Mouse (Mus musculus) layer of hippocampus, postnatal 36 days (tissue): Measurements from ENCODE around the gene Kcnip4. TPM values are rescaled to one million over a fixed set of nuclear protein-coding genes. Genes with fewer than 3 reads are reported as not detected.

ENCODE experiments used
- DNase-seq, 2 experiments: peaks; one replicate each; pipeline ENCODE4 v3.0.0; 2022
- total RNA-seq, 2 experiments: library from RNA; stranded (reverse); gene quantifications; 2 replicates each; pipeline ENCODE4 v1.2.3; 2021

Kcnip4 gene
- total RNA-seq, 2 experiments from 2014 or later, result 51.7 to 52.6 TPM

DNA sequence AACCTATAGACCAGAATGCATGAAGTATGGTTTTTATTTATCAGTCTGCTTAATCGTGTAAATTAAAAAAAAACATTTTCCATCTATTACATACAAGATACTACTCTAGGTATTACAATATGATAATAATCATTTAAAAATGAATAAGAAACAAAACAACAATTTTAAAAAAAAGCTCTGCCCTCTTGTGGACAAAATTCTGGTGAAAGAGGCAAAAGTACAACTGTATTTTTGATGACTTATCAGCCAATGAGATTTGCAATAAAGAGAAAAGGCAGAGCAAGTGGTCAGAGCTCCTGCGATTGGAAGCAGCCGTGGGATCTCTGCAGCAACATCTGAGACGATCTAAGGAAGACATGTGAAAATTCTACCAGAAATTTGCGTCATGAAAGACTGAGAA is 172.6 kb downstream of the Kcnip4 start:
- no peak for DNase-seq

DNA sequence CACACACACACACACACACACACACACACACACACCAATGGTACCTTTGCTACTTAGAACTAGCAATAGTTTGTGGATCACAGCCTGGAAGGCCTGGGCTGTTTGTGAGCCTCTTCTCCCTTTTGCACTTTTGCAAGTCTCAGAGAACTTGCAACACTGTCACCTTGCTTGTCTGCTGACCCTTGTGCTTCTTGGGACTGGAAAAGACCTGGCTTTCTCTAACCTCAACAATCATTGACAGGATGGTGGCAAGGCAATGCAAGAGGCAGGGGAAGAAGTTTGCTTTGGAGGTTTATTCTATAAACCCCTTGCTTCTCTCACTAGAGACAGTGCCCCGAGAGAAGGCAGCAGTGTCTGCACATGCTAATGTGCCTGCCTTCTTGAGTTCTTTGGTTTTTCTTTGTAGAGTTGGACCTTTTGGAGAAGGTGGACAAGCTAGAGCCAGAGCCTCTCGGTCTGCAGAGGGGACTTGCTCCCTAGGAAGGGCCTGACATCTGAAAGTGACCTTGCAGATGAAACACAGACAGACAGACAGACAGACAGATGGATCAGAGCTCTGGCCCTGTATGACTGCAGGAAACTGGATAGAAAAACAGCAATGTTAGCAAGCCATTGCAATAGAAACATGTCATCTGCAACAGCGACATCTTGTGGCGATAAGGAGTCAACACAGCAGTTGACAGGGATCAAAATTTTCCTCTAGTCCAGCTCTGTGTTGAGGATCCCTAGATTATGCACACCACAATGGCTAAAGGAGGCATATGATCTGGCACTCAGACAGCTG is 174.4 kb downstream of the Kcnip4 start:
- DNase-seq, result peak in 1 of 2 experiments; percentile 36

DNA sequence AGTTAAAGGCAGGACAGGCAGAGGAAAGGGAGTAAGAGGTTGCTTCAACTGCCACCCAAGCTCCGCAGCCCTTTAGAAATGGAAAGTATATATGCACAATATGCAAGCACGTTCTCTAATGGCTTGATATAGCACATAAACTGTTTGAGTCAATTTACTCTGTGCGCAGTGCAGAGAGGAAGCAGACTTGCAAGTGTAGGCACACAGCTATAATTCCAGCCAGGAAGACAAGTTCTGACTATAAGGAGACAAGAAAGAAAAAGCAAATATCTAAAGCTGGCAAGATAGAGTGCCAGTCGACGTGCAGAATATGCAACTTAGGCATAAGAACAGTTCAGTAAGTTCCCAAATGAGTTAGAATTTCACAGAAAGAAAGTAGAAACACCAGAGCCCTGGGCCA is 175.2 kb downstream of the Kcnip4 start:
- DNase-seq, result no peak

DNA sequence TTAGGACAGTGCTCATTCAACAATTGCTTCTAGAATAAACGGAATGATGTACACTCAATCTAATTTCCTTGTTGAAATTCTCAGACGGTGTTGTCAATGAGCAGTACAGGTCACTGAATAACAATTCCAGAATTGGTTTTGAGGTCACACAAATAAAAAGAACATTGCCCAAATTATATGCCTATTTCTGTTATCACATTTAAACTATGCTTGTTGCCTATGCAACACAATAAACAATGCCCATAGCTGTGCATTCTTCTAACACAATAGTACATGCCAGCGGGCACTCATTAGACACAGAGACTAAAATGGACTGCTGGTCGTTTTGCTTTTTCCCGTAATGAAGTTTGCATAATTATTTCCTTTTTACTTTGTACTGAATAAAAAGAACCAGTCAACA is 176.2 kb downstream of the Kcnip4 start:
- no peak for DNase-seq

DNA sequence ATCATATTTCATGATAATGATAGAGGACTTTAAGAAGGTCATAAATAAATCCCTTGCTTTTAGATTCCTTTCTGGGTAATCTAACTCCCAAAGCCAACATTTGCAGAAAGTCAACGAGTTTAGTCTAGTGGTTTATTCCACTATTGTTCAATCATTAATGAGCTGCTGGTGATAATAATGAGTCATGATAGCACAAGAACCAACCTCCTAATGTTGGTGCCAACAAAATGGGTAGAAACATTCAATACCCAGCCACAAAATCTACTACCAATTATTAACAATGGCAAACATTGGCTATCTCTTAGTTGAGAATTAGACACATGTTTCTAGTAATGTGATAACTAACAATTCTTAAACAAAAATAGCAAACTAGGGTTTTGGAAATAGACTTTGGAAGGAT is 180.1 kb downstream of the Kcnip4 start:
- no peak for DNase-seq

DNA sequence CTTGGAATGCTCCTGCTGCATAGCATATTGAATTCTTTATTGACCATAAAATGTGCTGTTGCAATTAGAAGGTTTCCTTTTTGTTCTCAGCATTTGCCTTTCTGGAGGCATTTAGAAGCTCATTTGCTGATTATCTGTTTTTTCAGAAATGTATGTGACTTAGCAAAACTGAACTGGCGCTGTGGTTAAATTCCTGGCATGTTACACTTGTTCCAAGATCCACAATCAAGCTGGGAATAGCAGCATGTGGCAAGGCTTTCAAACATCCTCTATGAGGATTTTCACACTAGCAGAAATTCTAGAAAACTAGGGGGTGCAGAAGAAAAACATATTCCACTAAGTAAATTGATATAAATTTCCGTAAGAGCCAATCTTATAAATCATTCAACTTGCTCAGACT is 187.5 kb downstream of the Kcnip4 start:
- no peak for DNase-seq

DNA sequence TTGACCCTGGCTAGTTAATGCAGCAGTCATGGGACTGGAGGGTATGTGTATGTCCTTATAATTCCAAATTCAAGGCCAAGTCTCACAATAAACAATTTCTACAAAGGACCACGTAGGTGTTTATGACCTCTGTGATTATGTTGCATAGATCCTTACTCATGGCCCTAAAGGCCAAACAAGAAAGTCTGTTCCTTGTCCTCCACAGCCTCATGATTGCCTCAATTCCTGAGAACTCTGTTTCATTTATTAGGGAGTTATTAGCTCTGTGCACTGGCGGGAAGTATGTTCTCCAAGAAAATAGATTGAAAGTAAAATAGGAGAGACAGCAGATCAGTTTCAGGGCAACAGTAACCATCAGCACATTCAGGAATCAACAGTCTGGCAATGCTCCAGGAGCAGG is 191.6 kb downstream of the Kcnip4 start:
- DNase-seq, result no peak

DNA sequence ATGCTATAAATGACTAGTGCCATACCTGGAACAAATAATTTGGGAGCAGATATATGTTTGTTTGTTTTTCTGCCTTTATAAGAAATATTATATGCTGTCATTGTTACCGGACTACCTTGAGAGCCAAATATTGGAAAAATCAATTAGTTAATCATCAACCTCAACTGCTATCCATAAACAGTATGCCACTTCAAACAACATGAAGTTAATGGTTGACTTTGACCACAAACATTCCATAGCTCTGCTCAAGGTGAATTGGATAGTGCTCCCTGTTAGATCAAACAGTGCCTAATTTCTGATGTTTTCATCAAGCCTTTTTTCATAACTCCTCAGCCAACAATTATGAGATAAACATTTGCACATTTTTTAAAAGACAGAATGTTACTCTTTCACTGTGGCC is 195.7 kb downstream of the Kcnip4 start:
- DNase-seq, result no peak

DNA sequence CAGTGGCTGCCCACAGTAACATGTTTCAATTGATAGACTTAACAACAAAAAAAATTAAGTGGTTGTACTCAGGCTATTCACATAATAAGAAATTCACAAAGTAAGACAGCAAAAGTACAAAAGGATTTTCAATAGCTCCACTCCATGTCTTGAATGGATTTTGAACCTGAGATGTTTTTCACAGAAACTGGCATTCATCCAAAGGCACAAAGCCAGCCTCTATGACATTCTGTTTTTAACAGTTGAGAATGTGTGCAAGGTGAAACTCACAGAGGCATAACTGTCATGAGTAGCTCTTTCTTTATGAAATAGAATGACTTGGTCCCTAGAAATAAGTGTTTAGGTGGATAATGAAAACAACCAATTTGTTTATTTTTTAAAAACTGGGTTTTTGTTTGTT is 206.0 kb downstream of the Kcnip4 start:
- DNase-seq, result no peak

DNA sequence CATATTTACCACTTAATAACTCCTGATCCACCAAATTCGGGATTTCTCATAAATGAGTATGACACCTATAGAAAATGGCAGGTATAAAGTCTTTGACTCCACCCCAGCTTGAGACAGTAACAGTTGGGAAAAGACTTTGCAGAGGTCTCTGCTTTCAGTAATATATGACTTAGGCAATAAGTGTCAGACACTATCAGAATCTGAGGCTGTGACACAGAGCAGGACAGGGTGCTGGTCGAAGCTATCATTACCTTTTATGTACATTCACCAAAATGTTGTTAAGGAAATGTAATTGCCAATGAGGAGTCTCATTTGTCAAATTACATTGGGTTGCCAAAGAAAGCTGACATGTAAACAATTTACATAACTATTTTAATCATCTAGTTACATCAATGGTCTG is 206.8 kb downstream of the Kcnip4 start:
- DNase-seq, result no peak

DNA sequence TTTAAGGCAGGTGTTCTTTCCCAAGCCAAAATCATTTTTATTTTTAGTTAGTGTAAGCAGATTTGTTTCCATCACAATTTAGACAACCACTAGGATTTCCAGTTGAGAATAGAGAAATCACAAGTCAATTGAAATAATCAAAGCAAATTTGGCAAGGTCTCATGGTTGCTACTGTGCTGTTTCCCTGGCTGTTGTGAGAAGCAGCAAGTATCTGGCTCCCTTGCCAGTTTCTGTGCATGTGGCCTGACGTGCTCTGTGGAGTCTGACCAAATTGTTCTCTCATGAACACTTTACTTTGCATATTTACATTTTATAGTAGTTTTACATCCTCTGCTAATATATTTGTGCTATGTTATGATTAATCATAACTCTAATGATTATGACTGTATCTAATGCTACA is 217.9 kb downstream of the Kcnip4 start:
- DNase-seq, result no peak

DNA sequence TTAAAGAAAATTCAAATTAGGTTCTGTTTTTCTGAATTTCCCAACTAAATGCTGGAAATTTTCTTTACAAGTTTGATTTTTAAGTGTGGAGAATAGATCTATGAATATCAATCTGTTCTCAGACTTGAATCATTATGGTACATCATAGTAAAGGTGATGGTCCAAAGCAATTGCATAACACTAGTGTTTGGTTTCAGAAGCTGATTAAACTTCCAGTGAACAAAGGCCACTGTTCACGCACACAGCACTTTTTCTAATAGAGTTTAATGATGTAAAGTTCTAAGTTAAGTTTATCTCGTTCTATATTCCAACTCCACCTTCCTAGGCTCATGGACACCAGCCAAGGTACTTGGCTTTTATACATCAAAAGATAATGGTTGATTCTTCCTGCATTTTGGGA is 219.4 kb downstream of the Kcnip4 start:
- no peak for DNase-seq

DNA sequence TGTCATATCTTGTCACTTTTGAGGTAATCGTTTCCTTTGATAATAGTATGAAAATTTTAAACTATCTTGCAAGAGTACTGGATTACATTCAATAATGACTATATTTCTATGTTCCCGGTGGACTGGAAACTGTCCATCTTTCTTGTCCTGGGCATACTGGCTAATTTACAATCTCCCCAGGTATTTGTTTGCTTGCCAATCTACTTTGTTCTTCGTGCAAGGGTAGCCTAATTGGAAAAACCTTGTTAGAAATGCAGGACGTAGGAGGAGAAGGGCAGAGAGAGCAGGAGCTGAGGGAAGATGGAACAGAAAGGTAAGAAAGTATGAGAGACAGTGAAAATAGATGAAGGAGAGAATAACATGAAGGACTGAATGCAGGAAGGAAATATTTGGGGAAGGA is 226.1 kb downstream of the Kcnip4 start:
- no peak for DNase-seq

DNA sequence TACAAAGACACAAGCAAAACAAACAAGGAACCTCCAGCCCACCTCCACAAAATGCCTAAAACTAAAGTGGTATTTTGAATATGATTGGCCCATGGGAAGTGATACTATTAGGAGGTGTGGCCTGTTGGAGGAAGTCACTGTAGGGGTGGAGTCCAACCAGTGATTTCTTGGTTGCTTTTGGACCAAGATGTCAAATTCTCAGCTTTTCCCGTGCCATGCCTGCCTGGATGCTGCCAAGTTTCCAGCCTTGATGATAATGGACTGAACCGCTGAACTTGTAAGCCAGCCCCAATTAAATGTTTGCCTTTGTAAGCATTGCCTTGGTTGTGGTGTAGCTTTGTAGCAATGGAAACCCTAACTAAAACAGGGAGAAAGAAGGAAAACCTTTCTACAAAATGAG is 232.3 kb downstream of the Kcnip4 start:
- no peak for DNase-seq

DNA sequence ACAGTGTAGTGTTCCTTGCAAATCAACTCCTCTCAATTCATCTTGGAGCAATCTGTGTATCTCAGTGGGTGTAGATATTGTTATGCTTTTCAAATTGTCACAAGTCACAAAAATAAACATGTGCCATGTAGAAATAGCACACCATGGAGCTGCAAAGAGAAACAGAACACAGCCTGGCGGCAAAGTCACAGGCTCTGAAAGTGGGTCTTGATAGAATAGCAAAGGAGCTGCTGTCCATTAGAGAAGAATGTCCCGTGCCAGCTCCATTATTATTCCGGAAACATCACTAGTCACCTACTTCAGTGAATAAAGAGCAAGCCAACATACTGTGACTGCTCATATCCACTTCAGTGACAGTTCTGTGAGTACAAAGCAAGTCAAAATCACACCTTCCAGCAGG is 232.9 kb downstream of the Kcnip4 start:
- DNase-seq, result no peak

DNA sequence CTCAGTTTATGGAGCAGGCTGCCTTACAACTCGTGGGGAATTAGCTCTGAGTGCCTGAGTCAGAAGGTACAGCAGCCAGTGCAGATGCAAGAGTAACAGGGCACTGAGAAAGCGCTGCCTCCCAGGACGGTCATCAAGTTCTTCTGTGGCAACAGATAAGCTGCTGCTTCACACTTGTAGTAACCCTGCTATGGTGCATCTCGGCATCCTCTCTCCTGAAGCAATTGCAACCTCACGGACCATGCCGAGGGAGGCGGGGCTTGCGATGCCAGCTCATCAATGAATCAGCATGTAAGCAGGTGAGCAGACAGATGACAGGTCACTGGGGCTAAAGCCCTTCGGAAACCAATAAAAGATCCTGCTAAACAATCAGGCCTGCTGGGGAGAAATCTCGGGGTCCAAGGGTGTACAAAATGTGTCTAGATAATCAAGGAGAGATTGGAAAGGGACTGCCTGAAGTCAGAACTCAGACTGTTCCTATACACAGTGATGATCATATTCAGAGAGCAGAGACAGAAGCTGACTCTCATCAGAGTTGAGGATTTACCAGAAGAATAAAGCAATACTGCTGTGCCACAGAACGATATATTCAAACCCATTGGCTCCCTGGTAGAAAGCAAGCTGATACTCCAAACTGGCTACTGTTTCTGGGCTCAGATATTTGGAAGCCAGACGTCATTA is 239.1 kb downstream of the Kcnip4 start:
- DNase-seq, result peak in 1 of 2 experiments; percentile 17

DNA sequence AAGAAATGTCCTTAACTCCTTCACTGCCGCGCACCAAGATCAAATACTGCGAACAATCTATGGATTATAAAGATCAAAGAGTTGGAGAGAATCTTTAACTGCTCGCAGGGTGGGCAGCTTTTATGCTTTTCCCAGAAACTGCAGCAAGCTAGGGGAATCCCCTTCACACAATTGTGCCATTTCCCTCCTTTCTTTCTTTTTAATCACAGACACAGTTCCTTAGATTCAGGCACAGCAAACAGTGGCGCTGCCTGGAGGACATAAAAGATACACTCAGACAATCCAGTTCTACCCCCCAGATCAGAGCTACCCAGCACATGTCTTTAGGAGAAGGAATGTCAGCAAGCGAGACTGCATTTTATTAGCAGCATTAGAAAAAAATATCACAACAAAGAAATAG is 239.9 kb downstream of the Kcnip4 start:
- no peak for DNase-seq

DNA sequence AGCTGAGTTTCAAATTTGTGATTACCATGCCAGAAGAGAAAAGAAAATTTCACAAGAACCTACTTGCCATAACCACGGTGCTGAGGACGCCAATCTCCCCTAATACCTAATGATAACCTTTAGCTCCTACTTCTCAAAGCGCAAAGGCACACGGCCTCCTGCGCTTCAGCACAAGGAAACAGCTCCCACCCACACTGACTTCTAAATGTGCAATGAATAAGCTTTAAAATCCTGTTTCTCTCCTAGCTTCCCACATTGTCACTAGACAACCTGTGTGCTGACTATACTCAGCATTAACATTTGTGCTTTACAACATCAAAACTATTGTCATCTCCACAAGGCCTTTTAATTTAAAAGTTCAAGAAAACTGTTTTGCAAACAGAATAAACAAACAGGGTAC is 241.3 kb downstream of the Kcnip4 start:
- DNase-seq, result no peak

DNA sequence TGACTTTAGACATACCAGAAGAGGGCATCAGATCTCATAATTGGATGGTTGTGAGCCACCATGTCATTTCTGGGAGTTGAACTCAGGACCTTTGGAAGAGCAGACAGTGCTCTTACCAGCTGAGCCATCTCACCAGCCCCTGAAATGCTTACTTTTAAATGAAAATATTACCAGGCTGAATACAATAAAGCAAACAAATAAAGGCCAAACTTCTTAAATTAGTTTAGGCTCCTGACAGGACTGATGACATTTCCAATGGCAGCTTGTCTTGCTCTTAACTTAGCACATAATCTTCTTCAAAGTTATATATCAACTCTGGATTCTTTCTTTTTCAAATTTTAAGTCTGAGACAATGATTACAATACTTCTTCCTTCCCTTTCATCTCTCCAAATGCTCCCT is 252.8 kb downstream of the Kcnip4 start:
- DNase-seq, result no peak

DNA sequence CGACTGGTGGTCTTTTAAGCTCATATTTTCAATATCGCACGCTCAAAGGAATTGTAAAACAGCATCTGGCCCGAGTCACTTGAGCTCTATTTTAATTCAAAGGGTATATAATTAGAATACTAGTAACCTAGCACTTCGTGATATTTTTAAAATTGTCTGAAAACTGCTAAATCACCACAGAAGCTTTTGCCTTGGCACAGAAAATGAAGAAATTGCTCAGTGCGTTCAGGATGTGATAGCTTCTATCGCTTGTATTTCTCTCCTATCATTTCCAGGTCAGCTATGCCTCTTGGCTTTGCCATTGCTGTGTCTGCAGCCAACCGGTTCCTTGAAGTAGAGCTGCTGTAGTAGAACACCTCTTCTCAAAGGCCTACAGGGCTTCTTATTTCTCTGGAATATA is 255.9 kb downstream of the Kcnip4 start:
- DNase-seq, result no peak

DNA sequence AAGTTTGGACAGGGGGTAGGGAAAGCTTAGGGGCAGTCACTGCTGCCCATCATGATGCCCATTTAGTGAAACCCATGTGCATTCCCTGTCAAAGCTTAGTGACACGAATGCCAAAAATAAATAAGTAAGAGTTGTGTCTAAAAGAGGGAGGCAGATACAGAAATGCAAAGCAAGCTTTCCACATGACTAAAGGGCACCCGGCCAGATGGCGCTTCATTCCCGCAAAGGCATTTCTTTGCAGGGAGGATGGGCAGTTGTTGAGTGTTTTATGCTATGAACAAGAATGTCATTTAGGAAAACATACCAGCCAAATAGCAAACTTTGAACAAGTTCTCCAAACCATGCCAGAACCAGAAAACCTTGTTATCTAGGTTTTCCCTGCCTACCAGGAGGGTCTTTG is 265.4 kb downstream of the Kcnip4 start:
- DNase-seq, result no peak

DNA sequence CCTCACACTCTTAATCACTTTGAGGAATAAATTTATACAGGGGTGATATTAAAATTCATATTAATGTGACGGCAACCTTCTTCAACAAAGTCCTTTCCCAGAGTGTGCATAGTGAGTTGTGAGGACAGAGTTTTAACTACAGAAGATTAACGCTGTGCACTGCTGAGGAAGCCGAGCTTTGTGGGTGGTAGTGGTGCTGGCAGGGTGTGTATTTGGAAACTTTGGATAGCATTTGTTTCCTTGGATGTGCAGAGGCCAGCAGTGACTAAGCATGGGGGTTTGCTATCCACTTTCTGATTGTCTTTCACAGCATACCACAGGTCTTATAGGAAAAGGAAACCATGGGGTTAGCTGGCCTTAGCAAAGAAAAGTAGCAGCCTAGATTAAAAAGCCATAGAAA is 267.9 kb downstream of the Kcnip4 start:
- no peak for DNase-seq

DNA sequence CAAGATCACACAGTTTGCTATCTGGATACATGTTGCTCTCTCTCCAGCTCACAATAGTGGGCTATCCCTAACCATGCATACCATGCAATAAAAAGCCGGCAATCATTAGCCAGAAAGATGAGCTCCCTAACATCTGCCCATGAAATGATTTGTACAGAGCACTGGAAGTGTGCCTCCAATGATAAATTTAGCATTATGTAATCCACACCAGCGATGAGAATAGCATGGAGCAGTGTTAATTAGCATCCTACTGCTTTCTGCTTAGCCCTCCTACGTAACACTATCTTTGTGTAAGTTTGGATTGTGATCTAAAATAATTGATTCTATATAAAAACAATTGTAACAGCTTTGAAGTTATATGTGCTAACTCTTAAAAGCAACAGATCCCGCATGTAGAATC is 268.7 kb downstream of the Kcnip4 start:
- no peak for DNase-seq

DNA sequence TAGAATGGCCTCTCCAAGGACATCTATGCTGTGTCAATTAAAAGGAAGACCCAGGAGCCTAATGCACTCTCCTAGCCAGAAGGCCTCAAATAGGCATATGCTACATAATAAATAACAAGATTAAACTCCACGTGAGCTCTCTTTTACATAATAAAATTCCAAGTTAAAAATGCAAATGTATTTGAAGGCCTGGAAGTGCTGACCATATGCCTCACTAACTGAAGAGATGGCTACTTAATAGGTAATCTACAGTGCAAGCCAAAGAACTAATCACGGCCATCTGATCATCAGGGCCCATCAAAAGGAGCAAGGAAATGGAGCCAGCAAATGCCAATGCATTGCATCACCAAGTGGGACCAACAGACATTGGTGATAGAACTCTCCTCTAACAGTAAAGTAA is 277.6 kb downstream of the Kcnip4 start:
- no peak for DNase-seq

DNA sequence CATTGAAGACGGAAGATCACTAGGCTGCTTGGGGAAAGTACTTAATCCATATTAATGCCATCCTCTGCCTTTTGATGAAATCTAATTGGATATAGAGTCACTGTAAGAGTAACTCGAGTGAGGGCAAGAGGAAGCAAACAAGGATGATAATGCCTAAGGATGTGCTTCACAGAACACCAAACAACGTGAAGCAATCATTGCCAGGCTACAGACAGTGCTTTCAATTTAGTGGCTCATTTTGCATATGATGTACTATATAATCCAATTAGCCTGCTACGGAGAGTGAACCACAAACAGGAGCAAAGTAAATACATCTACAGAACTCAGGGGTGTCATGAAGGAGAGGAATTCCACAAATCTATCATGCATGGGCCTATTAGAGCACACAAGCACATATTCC is 280.3 kb downstream of the Kcnip4 start:
- DNase-seq, result no peak
